Mouse (Mus musculus): ENCODE measurements at regions not wholly inside any gene's neighbourhood (a gene's known extent, or its start where the extent isn't known, plus 50 kb on each side); places are given as distances from the start of the nearest gene placed in this dataset.

- DNase-seq (ENCODE audit: extremely low read depth, low read depth, low spot score), result no peak
- Histone ChIP-seq H3K36me3 (ENCODE audit: control insufficient read depth, insufficient read depth, low read length) (no peaks in the 10 kb centered on the region), H3K4me1 (ENCODE audit: control insufficient read depth, insufficient read depth, low read length) (no peaks in the 10 kb centered on the region), H3K79me2 (ENCODE audit: control insufficient read depth, insufficient read depth, low read length) (no peaks in the 10 kb centered on the region), H3K9ac (ENCODE audit: low read depth, low read length) (no peak overlapping the region), H3K27ac (replicated peaks; ENCODE audit: insufficient read depth, low read depth, low read length) (no peak overlapping the region), H3K4me3 (ENCODE audit: insufficient read depth, low read depth, low read length) (no peak overlapping the region), H3K27me3 (ENCODE audit: control insufficient read depth, insufficient read depth, low read length) (no peaks in the 10 kb centered on the region)
- WGBS, result 85% methylated on average over 5 of the region's 5 CpGs
- TF ChIP-seq POLR2A (IDR thresholded peaks at IDR 0.05; ENCODE audit: extremely low read depth, insufficient read depth, low read length), result no peak
- no peak for TF ChIP-seq CTCF (IDR thresholded peaks at IDR 0.05; ENCODE audit: low read depth, low read length)
Measured at GRCm38 (mm10) chr13:60270526-60270925, 93.4 kb upstream of the Gas1 start.

GRCm38 (mm10) chr13:60273331-60273730 is 96.2 kb upstream of the Gas1 start:
- Histone ChIP-seq H3K9ac (ENCODE audit: low read depth, low read length) (no peak overlapping the region), H3K4me1 (ENCODE audit: control insufficient read depth, insufficient read depth, low read length) (no peaks in the 10 kb centered on the region), H3K27ac (replicated peaks; ENCODE audit: insufficient read depth, low read depth, low read length) (no peak overlapping the region), H3K27me3 (ENCODE audit: control insufficient read depth, insufficient read depth, low read length) (no peaks in the 10 kb centered on the region), H3K36me3 (ENCODE audit: control insufficient read depth, insufficient read depth, low read length) (no peaks in the 10 kb centered on the region), H3K4me3 (ENCODE audit: insufficient read depth, low read depth, low read length) (no peak overlapping the region), H3K79me2 (ENCODE audit: control insufficient read depth, insufficient read depth, low read length) (no peaks in the 10 kb centered on the region)
- no peak for DNase-seq (ENCODE audit: extremely low read depth, low read depth, low spot score)
- TF ChIP-seq POLR2A (IDR thresholded peaks at IDR 0.05; ENCODE audit: extremely low read depth, insufficient read depth, low read length) (no peak), CTCF (IDR thresholded peaks at IDR 0.05; ENCODE audit: low read depth, low read length) (no peak)
- WGBS, result 89% methylated on average over 7 of the region's 7 CpGs

GRCm38 (mm10) chr13:60282543-60283251 is 105.5 kb upstream of the Gas1 start:
- DNase-seq (ENCODE audit: extremely low read depth, low read depth, low spot score), result no peak
- Histone ChIP-seq H3K27me3 (ENCODE audit: control insufficient read depth, insufficient read depth, low read length) (no peaks in the 10 kb centered on the region; the same call in 1 of the 2 replicates), H3K9ac (ENCODE audit: low read depth, low read length) (no peak overlapping the region), H3K36me3 (ENCODE audit: control insufficient read depth, insufficient read depth, low read length) (no peaks in the 10 kb centered on the region), H3K4me1 (ENCODE audit: control insufficient read depth, insufficient read depth, low read length) (no peaks in the 10 kb centered on the region), H3K4me3 (ENCODE audit: insufficient read depth, low read depth, low read length) (no peak overlapping the region), H3K79me2 (ENCODE audit: control insufficient read depth, insufficient read depth, low read length) (no peaks in the 10 kb centered on the region), H3K27ac (replicated peaks; ENCODE audit: insufficient read depth, low read depth, low read length) (no peak overlapping the region)
- TF ChIP-seq POLR2A (IDR thresholded peaks at IDR 0.05; ENCODE audit: extremely low read depth, insufficient read depth, low read length), result no peak
- TF ChIP-seq CTCF (IDR thresholded peaks at IDR 0.05; ENCODE audit: low read depth, low read length), result no peak
- 78% methylated on average over 7 of the region's 7 CpGs for WGBS

- H3K4me1 ChIP-seq (ENCODE audit: control insufficient read depth, insufficient read depth, low read length), result no peaks in the 10 kb centered on the region
- no peak overlapping the region for H3K4me3 ChIP-seq (ENCODE audit: insufficient read depth, low read depth, low read length)
- TF ChIP-seq POLR2A (IDR thresholded peaks at IDR 0.05; ENCODE audit: extremely low read depth, insufficient read depth, low read length) (no peak), CTCF (IDR thresholded peaks at IDR 0.05; ENCODE audit: low read depth, low read length) (no peak)
- H3K9ac ChIP-seq (ENCODE audit: low read depth, low read length), result no peak overlapping the region
- WGBS, result 64% methylated on average over 11 of the region's 11 CpGs
- no peaks in the 10 kb centered on the region for H3K36me3 ChIP-seq (ENCODE audit: control insufficient read depth, insufficient read depth, low read length)
- H3K27ac ChIP-seq (replicated peaks; ENCODE audit: insufficient read depth, low read depth, low read length), result no peak overlapping the region
- no peaks in the 10 kb centered on the region for H3K79me2 ChIP-seq (ENCODE audit: control insufficient read depth, insufficient read depth, low read length)
- DNase-seq (ENCODE audit: extremely low read depth, low read depth, low spot score), result no peak
- H3K27me3 ChIP-seq (ENCODE audit: control insufficient read depth, insufficient read depth, low read length), result no peaks in the 10 kb centered on the region; the same call in 1 of the 2 replicates
Measured at GRCm38 (mm10) chr13:60286525-60287224, 109.5 kb upstream of the Gas1 start.

- no peak overlapping the region for H3K9ac ChIP-seq (ENCODE audit: low read depth, low read length)
- no peaks in the 10 kb centered on the region for H3K36me3 ChIP-seq (ENCODE audit: control insufficient read depth, insufficient read depth, low read length)
- no peak overlapping the region for H3K27ac ChIP-seq (replicated peaks; ENCODE audit: insufficient read depth, low read depth, low read length)
- no peak overlapping the region for H3K4me3 ChIP-seq (ENCODE audit: insufficient read depth, low read depth, low read length)
- H3K4me1 ChIP-seq (ENCODE audit: control insufficient read depth, insufficient read depth, low read length), result no peaks in the 10 kb centered on the region
- no peak for DNase-seq (ENCODE audit: extremely low read depth, low read depth, low spot score)
- H3K79me2 ChIP-seq (ENCODE audit: control insufficient read depth, insufficient read depth, low read length), result no peaks in the 10 kb centered on the region
- WGBS, result 84% methylated on average over 3 of the region's 3 CpGs
- no peak for TF ChIP-seq CTCF (IDR thresholded peaks at IDR 0.05; ENCODE audit: low read depth, low read length)
- TF ChIP-seq POLR2A (IDR thresholded peaks at IDR 0.05; ENCODE audit: extremely low read depth, insufficient read depth, low read length), result no peak
- no peaks in the 10 kb centered on the region; the same call in 1 of the 2 replicates for H3K27me3 ChIP-seq (ENCODE audit: control insufficient read depth, insufficient read depth, low read length)
Measured at GRCm38 (mm10) chr13:60289650-60290049, 112.5 kb upstream of the Gas1 start.

- Histone ChIP-seq H3K27me3 (ENCODE audit: control insufficient read depth, insufficient read depth, low read length) (no peaks in the 10 kb centered on the region; the same call in 1 of the 2 replicates), H3K36me3 (ENCODE audit: control insufficient read depth, insufficient read depth, low read length) (no peaks in the 10 kb centered on the region), H3K79me2 (ENCODE audit: control insufficient read depth, insufficient read depth, low read length) (no peaks in the 10 kb centered on the region), H3K9ac (ENCODE audit: low read depth, low read length) (no peak overlapping the region), H3K4me3 (ENCODE audit: insufficient read depth, low read depth, low read length) (no peak overlapping the region), H3K27ac (replicated peaks; ENCODE audit: insufficient read depth, low read depth, low read length) (no peak overlapping the region), H3K4me1 (ENCODE audit: control insufficient read depth, insufficient read depth, low read length) (no peaks in the 10 kb centered on the region)
- WGBS, result 86% methylated on average over 4 of the region's 4 CpGs
- TF ChIP-seq CTCF (IDR thresholded peaks at IDR 0.05; ENCODE audit: low read depth, low read length), result no peak
- no peak for TF ChIP-seq POLR2A (IDR thresholded peaks at IDR 0.05; ENCODE audit: extremely low read depth, insufficient read depth, low read length)
- DNase-seq (ENCODE audit: extremely low read depth, low read depth, low spot score), result no peak
Measured at GRCm38 (mm10) chr13:60290820-60291219, 113.7 kb upstream of the Gas1 start.

Measured in liver, adult 2 months (tissue).